Mouse (Mus musculus): ENCODE results near the gene Sdr39u1.
A peak's percentile ranks its signal among the peaks of the same experiment; 100 is the strongest.

Gene Sdr39u1

DNA sequence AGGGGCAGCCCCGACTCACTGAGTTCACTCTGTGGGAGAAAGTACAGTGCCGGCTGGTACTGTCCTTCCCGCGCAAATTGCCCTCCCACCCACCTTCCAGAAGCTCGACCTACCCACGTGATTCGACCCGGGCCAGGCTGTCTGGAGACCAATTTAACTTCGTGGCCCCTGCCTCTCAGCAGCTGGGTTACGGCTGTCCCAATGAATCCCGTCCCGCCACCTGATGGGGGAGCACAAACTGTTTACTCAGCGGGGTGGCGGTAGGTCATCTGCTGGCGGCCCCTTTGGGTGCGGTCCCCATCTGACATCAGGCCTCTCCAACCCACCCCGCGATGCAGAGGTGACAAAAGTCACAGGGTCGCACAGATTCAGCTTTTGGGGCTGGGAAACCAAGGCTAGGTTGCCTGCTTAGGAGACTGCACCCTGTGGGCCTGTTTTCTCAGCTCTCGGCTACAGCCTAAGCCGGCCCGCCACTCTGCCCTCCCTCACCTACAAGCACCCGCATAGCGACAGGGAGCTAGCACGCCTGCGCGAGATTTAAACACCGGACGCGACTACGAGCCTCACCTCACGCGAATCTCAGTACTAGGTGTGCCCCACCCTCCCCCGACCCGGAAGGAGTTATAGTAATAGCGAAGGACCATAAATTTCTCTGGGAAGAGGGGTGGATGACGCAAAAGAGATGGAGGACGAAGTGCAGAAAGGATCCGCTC, at the start of gene Sdr39u1:
Gene Sdr39u1, minus strand, starts transcription at position 593 of the 713 bp plus-strand sequence.
- peak; percentile 71 for DNase-seq (ENCODE audit: low read depth)

DNA sequence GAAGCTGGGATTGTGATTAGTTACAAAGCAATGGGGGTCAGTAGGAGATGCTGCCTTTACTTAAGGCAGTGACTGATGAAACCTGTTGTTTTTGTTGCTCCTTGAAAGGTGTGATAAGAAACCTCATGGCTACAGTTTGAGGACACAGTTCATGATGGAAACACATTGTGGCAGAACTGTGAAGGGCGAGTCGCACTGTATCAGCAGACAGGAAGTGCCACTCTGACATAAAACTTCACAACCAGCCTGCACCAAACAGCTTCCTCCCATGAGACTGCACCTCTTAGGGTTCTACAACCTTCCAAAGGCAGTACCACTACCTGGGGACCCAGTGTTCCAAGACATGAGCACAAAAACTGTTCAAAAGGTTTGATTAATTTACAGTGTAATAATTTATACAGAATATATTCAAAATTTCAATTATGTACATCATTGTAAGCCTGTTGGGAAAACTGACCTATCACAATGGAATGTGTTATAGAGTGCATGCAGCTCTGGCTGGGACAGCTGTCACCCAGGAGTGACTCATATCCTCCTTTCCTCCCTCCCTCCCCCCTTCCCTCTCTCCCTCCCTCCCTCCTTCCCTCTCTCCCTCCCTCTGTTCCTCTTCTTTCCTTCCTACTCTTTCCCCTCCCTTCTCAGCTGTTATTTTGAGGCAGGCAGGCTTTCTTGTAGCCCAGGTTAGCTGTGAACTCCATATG, 46.3 kb upstream of the Sdr39u1 start:
- no peak for DNase-seq (ENCODE audit: low read depth)

DNA sequence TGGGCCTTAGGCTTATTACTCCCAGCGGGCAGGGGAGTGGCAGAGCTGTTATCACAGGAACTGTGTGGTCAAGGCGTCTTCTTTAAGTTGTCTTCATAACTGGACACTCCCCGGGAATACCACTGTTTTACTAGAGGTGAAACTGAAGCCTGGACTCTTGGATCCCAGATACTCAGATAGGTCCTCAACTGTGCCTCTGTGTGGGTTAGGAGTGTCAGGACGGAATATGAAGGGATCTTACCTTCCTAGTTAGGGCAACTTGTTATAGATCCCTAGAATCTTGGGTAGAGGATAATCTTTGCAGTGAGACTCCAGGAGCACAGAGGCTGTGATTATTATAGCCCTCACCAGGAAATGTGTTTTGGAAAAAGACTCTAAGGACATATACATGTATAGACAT, 44.5 kb upstream of the Sdr39u1 start, which contains the start of gene Cma1:
Gene Cma1, minus strand, starts transcription at position 101 of the 400 bp plus-strand sequence.
- DNase-seq (ENCODE audit: low read depth) = no peak

DNA sequence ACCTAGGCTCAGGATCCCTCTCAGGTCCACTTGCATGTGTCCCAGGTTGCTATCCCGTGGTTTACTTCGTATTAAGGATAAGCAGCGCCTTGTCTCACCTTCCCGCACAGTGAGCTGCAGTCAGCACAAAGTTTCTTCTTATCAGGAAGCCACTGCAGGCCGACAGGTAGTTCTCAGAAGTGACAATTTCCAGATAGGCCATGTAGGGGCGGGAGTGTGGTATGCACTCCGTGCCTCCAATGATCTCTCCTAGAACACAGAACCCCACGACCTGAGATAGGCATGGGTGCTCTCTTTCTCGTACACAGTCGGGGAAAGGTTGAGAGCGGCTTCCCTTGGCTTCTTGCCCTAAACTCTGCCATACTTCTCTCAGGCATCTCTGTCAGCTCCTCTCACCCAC, 43.5 kb upstream of the Sdr39u1 start:
- DNase-seq (ENCODE audit: low read depth) = no peak

DNA sequence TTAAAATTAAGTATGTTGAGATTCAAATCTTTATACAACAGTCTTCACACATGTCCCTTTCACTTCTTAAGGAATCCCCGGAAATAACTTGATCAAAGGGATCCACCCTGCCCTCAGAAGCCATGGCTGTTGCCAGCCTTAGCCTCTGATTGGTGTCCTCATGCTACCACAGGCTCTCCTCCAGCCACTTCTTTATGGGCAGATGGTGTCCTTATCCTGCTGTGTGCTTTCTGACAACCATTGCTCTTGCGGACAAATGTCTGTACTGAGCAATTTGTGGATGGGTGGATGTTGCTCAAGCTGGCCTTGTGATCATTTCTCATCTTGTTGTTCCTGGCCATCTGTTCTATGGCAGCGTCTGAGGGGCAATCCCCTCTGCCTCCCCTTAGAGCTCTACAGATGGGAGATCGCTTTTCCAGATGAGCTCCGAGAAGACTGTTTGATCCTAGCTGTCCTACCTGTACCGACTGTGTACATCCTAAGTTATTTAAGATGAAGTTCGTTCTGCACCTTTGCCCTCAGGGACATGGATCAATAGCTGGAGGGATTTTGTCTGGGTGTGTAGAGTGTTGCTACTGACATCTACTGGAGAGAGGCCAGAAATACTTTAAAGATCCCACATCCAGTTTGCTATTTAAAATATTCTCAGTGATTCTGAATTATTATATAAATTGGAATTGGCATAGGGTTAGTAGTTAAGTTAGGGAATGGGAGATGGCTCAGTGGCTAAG, 40.1 kb upstream of the Sdr39u1 start:
- DNase-seq (ENCODE audit: low read depth) = no peak

DNA sequence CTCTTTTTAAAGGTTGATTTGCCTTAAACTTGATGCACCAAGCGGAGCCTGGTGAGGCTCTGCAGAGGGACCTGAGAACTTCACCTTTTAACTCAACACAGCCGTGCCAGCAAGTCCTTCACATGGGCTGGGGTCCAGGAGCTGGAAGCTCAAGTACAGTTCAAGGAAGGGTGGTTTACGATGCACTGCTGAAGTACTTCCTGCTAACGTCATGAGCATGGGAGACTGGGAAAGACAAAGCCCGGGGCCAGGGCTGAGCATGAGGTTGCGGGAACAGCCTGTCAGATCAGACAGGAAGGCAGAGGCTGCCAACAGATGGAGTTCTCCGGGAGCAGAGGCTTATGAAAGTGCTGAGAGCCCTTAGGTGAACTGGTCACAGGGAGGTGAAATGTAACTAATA, 33.5 kb upstream of the Sdr39u1 start:
- no peak for DNase-seq (ENCODE audit: low read depth)

DNA sequence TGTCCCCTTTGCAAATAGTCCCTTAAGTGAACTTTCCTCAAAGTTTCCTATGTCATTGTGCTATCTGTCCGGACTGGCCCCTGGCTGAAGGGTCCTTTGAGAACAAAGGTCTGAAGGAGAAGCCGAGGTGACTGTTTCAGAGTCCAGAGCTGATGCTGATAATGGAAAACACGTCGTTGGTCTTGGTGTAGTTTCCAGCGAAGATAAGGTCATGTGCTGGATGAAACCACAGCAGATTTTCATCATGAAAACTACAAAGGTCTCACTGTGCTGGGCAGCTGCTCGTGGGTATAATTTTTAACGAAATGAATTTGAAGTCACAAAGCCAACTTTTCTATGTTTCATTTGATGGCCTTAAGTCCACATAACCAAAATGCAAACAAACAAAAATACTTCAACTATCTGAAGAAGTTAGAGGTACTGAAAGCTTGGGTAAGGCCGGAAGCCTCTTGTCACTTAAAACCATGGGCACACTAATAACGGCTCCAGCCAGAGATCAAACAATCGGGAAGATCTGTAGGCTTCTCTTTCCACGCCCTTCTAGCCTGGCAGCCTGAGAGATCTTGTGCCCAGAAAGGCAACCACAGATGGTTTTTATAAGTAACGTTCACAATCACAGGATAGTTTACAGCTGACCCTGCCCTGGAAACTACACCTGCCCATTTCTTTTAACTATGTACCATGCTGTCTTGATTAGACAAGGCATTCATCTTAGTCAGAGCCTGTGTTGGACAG, 29.3 kb upstream of the Sdr39u1 start:
- DNase-seq (ENCODE audit: low read depth) = no peak

DNA sequence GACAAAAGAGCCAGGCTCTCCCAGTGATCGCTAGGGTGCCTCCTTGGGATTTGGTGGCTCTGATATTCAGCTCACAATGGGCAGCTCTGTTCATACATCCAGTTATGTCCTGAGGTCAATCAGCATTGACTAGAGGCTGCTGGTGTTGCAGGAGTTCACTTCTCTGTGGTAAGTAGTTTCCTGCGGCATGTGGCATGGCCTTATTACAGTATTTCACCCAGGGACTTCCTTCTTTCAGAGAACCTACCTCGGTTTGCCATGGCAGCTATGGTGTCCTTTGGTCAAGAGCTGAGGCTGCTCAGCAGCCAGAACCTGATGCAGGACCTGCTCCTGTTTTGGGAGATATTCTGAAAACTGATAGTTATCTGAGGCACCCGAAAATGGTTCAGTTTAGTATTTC, 26.8 kb upstream of the Sdr39u1 start:
- DNase-seq (ENCODE audit: low read depth) = no peak

DNA sequence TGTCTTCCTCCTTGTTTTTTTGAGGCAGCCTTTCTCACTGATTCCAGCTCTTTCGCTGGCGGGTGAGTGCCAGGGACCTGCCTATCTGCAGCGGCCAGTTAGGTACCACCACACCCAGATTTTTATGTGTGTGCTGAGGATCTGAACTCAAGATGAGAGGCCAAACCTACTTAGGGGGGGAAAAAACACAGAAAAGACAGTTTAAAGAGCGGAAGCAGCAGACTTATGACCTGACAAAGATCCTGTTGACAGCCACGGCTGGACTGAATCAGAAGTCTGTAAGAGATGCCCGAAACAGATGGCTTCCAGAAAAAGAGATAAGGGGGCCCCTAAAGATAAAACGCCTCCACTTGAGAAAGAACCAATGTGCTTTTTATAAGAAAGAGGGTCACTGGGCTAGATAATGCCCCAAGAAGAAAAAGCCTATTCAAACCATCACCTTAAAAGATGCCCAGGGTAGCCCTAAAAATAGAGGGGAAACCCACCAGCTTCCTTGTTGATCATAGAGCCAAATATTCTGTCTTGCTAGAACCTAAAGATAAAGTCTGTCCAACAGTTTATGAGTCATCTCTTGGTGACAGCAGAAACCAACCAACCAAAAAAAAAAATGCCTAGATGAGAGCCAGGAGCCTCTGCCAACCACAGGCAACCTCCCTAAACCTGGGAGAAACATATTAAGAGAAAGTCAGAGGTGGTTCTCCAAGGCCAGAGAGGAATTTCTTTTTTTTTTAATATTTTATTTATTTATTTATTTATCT, 22.6 kb upstream of the Sdr39u1 start:
- DNase-seq (ENCODE audit: low read depth) = no peak

DNA sequence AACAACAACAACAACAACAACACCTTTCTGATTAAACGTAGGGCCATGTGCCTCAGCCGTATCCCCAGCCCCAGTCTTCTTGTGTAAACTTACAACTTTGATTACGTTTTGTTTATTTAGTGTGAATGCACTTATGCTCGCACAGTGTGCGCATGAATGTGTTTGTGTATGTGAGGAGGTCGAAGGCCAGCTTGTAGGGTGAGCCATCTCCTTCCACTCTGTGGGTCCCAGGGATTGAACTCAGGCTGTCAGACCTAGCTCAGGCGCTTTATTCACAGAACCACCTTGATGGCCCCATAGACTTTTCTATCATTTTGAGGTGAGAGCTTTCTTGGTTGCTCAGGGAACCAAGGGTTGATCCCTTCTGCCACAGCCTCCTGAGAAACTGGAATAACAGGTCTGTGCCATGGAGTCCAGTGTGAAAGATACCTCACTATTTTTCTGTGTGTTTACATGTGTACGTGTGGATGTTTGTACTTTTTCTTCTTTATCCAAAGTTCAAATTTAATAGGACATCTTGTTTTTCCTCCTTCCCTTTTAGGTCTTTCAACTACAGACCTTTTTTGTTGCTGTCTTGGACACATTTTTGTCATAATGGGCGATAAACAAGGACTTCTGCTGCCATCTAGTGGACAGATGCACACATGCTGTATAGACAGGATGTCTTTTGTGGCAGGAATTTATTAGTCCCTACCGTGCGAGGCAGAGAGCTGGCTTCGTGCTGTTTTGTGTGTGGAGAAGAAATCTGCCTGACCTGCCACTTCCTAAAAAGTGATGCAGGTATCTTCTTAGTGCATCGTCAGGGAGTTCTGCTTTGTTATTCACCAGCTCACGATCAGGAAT, 18.4 kb upstream of the Sdr39u1 start:
- peak; percentile 76 for DNase-seq (ENCODE audit: low read depth)

DNA sequence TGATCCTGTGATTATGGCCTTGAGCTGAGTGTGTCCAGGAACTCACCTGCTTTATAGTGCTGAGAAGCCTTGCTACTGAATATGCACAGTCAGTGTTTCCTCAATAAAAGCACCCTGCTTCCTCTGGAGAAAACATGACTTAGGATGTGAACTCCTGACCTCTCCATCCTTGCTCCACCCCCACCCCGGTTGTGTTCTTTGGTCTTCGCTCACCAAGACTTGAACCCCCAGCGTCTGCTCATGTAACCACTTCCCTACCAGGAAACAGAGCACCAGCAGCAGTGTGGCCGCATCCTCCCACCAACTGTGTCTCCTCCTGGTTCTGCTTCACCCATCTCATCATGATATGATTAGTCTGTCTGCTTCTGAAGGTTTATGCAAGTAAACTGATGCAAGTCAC, 13.3 kb upstream of the Sdr39u1 start:
- no peak for DNase-seq (ENCODE audit: low read depth)

DNA sequence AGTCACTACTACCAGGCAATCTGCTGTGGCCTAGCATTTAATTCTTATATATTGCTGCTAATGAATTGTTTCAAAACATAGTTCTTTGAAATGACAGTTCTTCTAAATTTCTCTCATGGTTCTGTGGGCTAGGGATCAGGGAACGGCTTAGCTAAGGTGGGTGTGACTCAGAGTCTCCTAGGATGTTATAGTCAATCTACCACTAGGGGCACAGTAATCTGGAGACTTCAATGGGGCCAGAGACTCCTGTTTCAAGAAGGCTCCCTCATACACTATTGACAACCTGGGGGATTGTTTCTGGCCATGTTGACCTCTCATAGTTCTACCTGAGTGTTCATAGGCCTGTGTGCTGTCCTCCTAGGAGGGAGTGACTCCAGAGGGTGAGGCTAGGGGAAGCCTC, 5.4 kb upstream of the Sdr39u1 start:
- DNase-seq (ENCODE audit: low read depth) = no peak

DNA sequence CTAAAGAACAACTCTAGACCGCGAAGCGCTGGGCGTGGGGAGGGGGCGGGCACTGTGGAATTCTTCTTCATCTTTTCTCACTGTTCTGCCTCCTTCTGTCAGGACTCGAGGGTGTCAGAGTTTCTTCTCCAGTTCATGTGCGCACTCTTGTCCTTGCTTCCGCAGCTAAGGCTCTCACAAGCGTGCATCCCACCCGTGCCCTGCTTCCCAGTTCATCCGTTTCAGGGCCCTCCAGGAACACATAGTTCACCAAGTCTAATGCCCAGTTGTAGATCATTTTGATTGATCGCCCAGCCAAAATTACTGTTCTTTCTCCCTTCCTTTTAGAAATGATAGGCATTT, 292 bp upstream of the Sdr39u1 start:
- no peak for DNase-seq (ENCODE audit: low read depth)

DNA sequence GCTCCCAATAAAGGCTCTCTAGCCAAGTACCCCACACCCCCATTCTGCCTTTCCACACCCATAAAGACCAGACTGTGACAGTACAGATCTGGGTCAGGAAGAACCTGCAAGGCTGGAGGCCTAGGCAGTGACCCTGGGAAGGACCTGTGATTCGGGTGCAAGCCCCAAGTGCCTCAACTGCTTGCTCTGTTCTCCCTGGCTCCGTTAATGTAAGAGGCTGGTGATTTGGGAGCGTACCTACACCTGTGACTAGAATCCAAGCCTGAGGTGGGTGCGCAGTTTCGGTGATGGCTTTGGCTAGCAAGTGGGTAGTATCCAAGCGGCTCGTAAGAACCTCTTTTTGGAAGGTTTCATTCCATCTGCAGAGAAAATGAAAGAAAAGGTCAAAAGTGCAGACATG, 1.1 kb downstream of the Sdr39u1 start:
- DNase-seq (ENCODE audit: low read depth) = no peak

DNA sequence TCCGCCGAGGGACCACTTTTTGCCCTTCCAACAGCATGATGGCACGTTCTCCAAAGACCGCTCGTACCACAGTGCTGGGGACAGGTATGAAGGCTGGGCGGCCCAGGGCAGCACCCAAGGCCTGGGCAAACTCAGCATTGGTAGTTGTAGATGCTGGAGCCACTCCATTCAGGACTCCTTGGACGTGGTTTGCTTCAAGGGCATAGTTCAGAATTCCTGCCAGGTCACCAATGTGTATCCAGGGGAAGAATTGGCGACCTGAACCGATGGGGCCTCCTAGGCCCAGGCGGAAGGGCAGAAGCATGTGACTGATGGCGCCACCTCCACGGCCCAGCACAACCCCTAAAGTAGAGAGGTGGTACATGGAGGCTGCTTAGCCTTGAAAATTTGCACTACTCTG, 2.4 kb downstream of the Sdr39u1 start:
- DNase-seq (ENCODE audit: low read depth) = no peak

DNA sequence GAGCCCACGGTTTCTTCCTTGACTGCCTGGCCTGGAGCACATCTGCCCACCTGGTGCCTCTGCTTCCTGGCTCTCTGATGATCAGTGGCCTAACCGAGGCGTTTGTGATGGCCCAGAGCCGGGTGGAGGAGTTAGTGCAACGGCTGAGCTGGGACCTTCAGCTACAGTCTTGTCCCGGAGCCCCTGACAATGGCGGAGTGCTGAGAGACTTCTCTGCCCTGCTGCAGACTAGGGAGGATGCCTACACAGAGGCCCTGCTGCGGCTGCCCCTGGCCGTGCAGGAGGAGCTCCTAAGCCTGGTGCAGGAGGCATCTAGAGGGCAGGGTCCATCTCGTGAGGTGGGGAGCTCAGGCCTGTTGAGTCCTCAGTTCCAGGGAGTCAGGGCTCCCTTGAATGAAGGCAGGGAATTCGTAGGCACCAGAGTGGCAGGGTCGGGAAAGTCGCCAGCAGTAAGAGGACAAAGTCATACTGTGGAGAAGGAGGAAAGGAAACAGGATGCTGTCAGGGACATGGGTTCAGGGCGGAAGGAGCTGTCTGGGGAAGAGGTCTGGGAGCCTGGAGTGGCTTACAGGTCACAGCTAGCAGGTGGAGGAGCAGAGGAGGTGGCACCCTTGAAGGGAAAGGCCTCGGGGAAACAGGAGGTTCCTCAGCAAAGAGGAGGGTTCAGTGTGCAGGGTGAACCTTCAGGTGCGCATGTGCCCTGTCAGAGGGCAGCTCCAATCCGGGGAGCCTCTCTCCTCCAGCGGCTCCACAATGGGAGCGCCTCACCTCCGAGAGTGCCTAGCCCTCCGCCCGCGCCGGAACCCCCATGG, 13.3 kb downstream of the Sdr39u1 start:
- no peak for DNase-seq (ENCODE audit: low read depth)

DNA sequence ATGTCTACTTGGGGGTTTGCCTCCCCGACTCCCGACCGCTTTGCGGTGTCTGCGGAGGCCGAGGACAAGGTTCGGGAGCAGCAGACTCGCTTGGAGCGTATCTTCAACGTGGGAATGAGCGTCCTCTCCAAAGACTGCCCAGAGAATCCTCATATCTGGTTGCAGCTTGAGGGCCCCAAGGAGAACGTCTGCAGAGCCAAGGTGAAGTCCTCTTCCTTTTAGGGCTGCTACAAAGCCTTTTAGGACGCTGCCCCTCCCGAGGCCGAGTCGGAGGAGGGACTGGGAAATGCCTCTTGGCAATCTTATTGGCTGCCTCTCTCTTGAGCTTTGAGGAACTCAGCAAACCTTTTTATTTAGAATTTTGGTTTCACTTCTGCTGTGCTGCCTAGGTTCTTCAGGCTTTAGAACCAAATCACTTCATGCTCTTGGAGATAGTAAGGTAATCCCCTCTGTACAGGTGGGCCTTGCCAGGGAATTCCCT, 14.3 kb downstream of the Sdr39u1 start:
- DNase-seq (ENCODE audit: low read depth) = no peak

DNA sequence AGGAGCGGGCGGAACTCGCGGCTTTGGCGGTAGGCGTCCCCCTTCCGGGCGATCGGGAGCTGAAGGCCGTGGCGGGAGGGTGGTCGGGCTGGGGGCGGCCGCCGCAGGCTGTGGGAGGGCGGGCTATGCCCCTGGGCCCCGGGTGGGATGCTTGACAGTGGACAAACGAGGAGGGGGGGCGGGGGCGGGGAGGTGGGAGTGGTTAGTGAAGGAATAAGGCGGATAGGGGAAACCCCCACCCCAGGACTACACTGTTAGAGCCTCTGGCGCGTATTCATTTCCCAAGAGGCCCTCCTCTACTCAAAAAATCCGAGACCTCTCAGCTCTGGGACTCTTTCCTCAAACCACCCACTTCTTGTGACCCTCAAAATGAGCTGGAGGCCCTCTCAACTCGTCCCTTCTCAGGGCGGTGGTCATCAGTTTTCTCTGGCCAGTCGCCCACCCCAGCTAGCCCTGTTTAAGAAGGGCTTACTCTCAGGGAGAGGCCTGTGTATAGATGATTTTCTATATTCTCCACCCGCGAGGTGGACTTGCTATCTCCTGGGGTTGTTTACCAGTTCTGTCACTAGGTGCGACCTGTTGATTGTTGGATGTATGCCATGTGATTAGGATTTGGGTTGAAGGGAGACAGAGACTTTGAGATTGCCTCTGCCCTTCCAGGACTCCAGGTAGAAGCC, 14.8 kb downstream of the Sdr39u1 start:
- DNase-seq (ENCODE audit: low read depth) = no peak

DNA sequence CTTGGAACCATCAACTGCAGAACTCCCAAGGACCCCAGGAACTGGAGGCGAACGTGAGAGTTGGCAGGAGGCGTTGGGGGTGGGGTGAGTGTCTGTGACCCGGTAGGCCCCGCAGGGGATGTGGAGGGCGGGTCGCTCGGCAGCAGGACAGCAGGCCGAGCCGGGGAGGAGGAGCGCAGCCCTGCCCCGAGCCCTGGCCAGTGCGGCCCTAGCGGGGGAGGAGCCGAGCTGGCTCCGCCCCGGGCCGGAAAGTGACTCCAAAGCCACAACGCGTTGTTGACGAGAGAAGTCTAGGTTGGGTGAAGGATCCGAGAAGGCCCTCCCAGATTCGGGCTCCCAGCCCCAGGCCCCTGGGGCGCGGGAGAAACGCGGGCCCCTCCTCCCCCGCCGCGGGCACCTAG, 15.4 kb downstream of the Sdr39u1 start, which contains the start of gene Khnyn:
Gene Khnyn, plus strand, starts transcription at position 235 of the 401 bp plus-strand sequence.
- peak; percentile 88 for DNase-seq (ENCODE audit: low read depth)
